Mouse (Mus musculus) ovary, postnatal 14 days (tissue): ENCODE data around the gene Cntnap2.

Experiments
- DNase-seq: peaks from one replicate; pipeline ENCODE4 v3.0.0; 2022; ENCODE audit warnings: low spot score

The Cntnap2 gene

DNA sequence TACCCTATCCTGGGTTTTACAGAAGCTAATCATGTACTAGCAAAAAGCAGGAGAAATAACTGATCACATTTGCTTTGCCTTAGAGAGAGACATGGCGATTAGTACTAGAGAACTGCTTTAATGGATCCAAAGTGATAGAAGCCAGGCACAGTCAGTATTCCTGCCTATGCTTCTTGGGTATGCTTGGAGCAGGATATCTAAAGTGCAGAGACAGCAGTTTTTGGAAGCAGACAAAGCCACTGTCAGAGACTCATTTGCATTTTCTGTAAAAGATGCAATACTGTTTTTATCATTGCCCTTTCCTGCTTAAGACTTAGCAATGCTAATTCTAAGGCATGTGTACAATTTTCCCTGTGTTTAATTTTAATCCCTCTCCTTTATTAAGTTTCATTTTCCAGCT, 1637.0 kb downstream of the Cntnap2 start:
- no peak for DNase-seq

DNA sequence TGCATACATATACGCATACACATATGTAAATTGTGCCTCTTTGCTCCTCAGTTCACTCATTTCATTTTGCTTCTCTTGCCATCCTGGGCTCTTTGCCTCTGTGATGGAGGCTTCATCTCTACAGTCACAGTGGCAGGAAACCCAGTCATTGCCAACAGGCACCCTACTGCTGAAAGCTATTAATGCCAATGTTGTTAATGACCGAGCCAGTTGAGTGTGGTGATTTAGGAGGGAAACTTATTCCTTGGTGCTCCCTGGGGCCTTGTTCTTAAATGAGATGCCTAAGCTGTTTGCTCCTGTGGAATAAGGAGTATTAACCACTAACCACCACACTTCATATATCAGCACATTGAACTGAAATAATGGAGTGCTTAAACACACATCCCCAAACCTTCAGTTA, 1640.2 kb downstream of the Cntnap2 start:
- DNase-seq, result no peak

DNA sequence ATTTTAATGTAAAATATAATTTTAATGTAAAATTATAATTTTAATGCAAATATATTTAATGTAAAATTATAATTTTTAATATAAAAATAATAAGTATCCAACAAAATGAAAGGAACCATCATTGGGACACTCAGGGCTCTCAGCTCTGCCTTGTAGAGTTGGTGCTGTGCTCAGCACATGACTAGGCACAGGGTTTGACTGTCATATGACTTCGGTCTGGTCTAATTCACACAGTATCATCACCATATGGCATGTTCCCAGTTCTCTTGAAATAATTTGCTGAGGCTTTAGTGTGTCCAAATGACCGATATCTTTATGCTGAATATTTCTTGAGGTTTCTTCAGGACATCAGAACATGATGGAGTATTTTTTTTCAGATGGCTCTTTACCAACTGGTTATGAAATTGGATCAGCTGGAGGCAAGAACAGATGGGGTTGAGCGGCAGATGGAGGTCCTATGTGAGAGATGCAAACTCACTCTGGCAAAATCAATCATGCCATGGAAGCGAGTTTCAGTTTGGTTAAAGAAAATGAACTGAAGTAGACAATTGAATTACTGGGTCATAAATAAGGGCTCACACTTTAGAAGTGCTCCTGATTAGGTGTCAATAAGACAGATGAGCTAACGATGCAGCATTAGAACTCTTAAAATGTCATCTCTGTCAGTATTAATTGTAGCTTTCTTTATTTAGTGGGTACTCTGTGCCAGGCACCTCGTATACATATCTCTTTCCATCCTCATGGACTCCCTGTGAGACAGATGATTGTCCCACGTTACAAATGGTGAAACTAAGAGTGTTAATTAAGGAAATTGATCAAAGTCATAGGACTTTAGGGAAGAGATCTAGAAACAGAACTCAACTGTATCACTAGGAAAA, 1645.4 kb downstream of the Cntnap2 start:
- DNase-seq, result no peak

- DNase-seq, result no peak
Measured at GRCm38 (mm10) chr6:46705926-46706325, 1646.8 kb downstream of the Cntnap2 start.

- DNase-seq, result no peak
Measured at GRCm38 (mm10) chr6:46716576-46716975, 1657.4 kb downstream of the Cntnap2 start.

DNA sequence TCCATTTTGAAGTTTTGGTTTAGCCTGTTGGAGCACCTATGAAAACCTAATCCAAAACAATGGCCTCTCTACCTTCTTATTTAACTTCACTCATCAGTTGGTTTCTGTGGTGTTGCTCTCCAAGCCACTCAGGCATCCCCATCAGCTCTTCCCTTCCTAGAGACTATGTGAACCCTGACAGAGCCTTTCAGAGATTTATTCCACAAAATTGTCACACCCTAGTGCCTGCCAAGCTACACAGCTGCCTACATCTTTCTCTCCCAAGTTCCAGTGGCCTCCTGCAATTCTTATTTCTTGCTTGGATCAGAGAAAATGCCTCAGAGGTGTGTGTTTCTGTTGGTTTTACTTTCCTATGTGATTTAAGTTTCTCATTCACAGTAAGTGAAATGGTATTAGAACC, 1674.6 kb downstream of the Cntnap2 start:
- no peak for DNase-seq

DNA sequence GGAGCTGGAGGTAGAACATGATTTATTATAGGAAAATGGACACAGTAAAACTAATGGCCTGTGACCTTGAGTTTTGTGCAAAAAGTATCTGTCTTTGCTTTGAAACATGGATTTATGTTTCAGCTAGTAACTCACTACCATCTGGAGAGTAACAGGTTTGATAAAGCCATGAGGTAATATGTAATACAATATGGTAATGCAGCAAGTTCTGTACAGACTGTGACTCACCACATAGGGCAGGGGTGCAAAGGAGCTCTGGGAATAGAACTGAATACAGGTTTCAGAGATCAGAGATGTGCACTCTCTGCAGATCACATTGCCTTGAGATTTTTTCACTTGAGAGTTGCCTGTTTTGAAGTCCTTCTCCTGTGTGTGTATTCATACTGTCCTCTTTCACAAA, 1689.3 kb downstream of the Cntnap2 start:
- DNase-seq, result no peak

GRCm38 (mm10) chr6:46763481-46763880, 1704.3 kb downstream of the Cntnap2 start:
- DNase-seq, result no peak

GRCm38 (mm10) chr6:46774529-46774928, 1715.4 kb downstream of the Cntnap2 start:
- no peak for DNase-seq

DNA sequence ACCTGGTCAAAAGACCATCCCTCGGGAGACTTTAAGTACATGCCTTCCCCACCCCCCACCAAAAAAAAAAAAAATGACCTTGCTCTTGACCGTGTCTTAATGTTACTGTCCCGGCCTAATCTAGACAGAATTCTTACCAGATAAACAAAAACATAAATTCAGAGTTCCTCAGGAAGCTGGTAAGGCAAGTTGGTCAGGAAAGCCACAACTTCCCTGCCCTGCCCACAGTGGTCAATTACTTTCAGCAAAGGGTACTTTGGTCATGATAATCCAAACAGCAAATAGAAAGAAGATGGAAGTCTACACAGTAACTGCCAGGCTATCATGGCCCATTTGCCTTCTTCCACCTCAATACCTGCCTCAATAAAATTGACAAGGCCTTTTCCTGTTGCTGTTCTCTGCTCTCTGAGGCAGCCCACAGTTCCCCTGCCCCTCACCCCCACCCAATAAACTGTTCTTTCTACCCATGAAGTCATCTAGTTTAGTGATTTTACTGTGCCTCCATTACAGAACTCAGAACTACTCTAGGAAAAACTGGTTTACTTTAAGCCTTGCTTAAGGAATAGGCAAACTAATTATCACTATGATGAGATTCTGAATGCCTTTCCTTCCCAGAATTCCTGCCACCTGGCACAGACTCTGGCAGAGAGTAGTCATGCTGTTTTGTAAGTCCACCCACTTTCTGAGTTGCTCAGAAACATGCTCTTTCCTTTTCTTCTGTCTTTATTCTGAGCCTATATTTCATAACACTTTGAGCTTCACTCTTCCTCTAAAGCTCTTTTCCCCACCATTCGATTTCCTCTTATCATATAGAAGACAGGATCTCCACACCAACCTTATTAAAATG, 1743.3 kb downstream of the Cntnap2 start:
- DNase-seq, result no peak

DNA sequence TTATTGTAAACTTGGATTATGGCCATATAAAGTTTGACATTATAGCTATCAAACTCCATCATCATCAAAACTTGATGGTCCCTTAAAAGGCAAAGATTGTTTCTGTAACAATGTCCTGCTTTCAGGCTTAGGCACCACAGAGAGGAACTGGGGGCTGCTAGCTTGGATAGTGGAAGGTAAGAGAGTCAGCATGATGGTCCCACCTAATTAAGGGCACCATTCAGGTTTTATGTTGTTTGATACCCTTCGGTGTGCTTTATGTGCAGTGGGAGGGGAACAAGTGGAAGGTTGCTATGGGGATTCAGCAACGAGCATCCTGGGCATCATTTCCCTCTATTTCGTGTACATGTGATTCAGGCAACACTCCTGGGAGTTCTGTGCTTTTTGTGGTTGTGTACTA, 1797.5 kb downstream of the Cntnap2 start:
- DNase-seq, result no peak

GRCm38 (mm10) chr6:46861076-46861475, 1801.9 kb downstream of the Cntnap2 start:
- no peak for DNase-seq

DNA sequence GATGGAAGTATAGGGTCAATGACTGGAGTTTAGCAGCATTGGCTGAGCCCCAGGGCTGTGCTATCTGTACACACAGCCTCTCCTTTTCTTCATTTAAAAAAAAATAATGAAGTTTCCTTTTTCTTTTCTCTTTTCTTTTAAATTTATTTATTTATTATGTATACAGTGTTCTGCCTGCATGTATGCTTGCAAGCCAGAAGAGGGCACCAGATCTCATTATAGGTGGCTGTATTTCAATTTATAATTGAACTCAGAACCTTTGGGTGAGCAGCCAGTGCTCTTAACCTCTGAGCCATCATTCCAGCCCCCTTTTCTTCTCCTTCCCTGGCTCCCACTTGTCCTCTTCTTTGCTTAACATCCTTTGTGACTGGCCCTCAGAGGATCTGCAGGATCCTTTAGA, 1807.2 kb downstream of the Cntnap2 start:
- no peak for DNase-seq

DNA sequence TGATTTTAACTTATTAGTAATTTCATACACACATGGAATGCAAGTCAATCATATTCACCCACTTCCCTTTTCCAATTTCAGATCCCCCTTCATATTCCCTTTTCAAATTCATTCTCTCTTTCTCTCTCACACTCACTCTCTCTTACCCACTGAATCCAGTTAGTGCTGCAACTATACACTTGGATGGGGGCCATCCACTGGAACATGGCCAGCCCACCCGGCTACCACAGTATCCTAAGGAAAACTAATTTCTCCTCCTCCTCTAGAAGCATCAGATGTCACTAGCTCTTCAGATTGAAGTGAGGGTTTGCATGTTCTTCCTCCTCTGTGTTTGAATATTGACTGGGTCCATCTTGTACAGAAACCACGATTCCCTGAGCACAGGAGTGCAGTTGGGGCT, 1827.1 kb downstream of the Cntnap2 start:
- DNase-seq, result no peak

DNA sequence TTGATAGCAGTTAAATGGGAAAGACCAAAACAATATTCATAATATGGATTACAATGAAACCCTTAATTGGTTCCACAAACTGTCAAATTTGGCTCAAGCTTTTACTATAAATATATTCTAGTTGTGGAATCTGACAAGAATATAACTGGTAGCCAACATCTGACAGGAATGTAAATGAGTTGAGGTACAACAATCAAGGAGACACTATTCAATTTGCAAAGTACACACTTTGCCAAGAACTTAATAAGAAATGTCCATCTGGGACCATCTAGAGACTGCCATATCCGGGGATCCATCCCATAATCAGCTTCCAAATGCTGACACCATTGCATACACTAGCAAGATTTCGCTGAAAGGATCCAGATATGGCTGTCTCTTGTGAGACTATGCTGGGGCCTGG, 1850.0 kb downstream of the Cntnap2 start:
- no peak for DNase-seq

DNA sequence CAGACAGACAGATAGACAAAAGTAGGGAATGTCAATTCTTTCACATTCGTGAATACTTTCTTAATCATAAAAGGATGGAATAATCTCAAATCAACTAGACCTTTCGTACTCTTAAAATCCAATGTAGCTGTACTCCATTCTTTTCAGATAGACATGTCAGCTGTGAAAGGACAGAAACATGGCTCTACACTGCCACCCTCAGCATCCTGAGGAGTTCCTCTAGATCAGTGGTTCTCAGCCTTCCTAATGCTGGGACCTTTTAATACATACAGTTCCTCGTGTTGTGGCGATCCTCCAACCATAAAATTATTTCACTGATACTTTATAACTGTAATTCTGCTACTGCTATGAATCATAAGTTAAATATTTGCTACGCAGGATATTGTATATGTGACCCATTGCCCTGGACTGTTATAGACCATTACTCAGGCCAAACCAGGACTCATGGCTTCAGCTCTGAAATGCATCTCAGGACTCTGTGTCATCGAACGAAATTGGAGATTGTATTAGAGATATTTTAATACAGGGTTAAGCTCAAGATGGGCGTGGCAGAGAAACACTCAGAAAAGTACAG, 1859.6 kb downstream of the Cntnap2 start:
- no peak for DNase-seq

DNA sequence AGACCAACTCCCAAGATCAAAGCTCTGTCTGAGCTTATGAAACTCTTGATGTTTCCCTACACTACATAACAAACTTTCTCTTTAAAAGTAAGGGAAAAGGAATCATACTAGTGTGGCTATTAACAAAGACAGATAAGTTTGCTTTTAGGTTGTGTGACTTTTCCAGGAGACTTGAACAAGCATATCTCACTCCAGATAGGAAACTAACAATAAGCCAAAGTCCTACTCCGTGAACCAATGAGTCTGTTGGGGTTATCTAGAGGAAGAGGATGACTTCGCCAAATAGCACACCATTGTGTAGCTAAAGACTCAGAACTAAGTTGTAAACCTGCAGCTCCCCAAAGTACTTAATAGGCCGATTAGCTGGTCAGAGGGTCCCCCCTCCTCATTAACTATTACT, 1860.8 kb downstream of the Cntnap2 start:
- DNase-seq, result no peak

GRCm38 (mm10) chr6:46924709-46925108, 1865.6 kb downstream of the Cntnap2 start:
- no peak for DNase-seq

GRCm38 (mm10) chr6:46945703-46946102, 1886.5 kb downstream of the Cntnap2 start:
- no peak for DNase-seq

- peak; percentile 66 for DNase-seq
Measured at GRCm38 (mm10) chr6:46961022-46961686, 1902.0 kb downstream of the Cntnap2 start.

- no peak for DNase-seq
Measured at GRCm38 (mm10) chr6:46963261-46963660, 1904.1 kb downstream of the Cntnap2 start.

DNA sequence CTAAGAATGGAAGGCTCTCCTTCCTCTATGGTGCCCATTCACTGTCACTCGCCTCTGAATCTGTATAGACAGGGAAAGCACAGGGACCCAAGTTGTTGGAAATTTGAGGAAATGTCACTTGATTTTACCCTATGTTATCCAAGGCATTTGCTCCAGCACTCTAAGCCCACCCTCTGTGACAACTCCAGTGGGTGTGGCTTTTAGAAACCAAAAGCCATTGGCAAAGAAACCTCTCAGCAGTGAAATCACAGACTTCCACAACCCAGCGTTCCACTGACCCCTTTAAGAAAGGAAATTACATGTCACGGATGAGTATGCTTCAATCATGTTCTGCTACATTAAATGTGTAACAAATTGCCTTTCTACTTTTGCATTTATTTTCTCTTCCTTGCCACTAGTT, 1904.5 kb downstream of the Cntnap2 start:
- no peak for DNase-seq
